Mouse (Mus musculus): ENCODE results near the gene Bloc1s6.

Gene Bloc1s6

DNA sequence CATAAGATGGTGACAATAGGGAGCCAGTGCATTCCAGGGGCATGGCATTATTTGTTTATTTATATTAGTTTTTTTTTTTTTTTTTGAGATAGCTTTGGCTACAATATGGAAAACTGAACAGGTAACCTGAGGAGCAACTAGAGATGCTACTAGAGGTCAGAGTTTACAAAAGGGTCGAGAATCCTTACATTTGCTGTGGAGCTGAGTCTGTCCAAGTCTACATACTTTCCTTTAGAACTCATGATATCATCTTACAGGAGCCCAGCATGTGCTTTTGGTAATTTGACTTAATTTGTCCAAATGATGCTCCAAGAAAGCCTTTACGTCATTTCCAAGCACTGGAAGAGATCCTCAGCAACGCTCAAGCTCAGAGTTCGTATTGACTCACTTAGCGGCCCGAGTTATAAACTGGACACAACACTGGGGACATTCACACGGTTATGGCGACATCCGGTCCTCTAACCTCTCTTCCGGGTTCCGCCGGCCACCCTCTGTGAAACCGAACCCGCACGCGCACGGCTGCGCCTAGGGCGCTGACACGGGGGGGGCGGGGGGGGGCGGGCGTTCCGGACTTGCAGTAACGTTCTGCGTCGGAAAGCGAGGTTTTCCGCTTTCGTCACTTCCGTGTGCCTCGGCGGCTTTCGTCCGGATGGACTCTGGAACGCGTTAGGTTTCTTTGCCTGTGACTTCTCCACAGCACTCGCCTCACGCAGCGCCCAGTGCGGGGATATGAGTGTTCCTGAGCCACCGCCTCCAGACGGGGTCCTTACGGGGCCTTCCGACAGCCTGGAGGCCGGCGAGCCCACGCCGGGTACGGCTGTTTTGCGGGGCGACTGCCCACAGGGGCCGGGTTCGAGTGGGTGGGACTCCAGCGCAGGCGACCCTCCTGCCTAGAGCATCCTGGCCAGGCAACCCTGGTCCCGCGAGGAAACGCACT lies at the start of gene Bloc1s6:
Gene Bloc1s6 (plus strand): TSS at position 610 of the 937 bp plus-strand sequence.
- peak; percentile 90 for DNase-seq (ENCODE audit: low spot score)

GRCm38 (mm10) chr2:122697526-122697925 lies 40.8 kb upstream of the Bloc1s6 start:
- DNase-seq (ENCODE audit: low spot score), result no peak

GRCm38 (mm10) chr2:122701012-122701411 lies 37.3 kb upstream of the Bloc1s6 start:
- no peak for DNase-seq (ENCODE audit: low spot score)

GRCm38 (mm10) chr2:122701871-122702180 lies 36.5 kb upstream of the Bloc1s6 start:
- no peak for DNase-seq (ENCODE audit: low spot score)

DNA sequence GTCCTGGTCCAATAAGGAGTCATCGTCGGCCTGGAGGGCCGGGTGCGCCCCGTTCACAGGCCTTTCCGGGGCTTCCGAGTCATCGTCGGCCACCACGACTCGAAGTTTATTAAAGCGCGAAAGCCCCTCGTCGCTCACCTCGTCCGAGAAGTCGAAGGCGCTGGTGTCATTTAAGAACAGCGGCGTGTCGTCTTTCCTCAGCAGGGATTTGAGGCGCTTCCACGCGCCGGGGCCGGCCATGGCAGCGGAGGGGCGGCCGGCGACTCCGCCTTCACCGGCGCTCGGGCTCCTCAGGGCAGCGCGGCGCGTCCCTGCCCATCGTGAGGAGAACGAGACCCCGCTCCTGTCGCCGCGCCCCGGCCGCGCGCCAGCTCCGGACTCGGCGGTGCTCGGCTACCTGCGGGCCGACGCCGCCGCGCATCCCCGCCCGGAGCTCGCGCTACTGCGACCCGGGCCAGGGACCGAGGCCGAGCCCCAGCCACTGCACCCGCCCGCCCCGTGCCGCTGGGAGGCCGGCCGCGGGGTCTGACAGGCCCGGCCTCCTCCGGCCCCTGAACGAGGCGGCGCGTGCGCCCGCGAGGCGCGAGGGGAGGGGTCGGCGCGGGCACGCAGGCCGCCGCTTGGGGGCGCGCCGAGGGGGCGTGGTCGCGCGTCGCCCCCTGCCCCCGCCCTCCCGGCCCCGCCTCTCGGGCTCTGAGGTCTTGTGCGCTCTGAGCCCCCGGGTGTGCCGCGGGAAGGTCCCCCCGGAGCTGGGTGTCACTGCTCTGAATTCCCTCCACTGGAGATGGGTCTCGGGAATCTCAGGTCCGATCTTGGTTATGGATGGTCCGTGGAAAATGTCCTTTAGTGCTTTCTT lies 35.9 kb upstream of the Bloc1s6 start, which contains the start of gene Slc30a4:
Gene Slc30a4 (minus strand): TSS at position 483 of the 856 bp plus-strand sequence.
- peak; percentile 90 for DNase-seq (ENCODE audit: low spot score)

DNA sequence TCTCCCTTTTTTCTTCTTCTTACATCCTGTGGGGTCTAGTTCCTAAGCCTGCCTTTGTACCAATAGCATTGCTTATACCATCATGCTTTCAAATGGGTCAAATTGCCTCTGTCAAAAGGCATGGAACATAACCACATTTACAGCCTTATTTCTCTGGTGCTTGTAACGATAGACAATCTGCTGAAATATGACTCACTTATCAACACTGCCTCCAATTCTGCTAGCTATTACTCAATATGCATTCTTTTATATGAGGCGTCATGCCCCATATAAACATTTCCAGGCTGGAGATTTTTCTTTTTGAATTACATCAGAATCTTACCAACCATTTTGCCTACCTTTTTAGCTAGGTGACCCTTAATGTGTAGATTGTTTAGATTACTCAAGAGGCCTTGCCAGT lies 33.7 kb upstream of the Bloc1s6 start:
- DNase-seq (ENCODE audit: low spot score), result no peak

GRCm38 (mm10) chr2:122708080-122708479 lies 30.2 kb upstream of the Bloc1s6 start:
- no peak for DNase-seq (ENCODE audit: low spot score)

DNA sequence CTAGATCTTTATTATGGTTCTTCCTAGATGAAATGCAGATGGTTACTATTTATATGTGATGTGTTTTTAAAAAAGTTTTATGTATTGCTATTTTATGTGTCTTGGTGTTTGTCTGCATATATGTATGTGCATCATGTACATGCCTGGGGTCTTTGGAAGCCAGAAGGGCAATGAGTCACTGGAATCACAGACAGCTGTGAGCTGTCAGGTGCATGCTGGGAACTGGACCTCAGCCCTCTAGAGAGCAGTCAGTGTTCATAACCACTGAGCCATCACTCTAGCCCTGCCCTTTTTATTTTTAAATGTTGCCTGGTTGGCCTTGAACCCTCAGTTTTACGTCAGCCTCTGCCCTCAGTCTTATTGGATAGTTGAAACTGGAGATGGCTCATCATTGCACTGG lies 29.1 kb upstream of the Bloc1s6 start:
- no peak for DNase-seq (ENCODE audit: low spot score)

DNA sequence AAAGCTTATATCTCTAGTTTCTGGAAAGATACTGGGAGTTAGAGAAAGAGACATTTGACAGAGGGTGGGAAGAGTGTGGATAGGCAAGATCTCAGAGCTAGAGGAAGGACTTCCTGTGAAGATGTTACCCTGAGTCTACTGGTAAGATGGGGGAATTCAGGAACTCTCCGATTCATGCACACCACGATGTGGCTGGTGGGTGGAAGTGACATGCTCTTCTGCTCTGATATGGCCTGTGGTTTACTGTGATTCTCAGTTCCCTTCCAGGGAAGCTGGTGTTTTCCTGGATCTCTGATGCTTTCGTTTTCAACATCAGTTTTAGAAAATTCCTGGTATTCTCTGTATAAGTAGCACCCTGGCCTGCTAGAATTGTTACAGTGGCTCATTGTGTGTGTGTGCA lies 26.4 kb upstream of the Bloc1s6 start:
- no peak for DNase-seq (ENCODE audit: low spot score)

DNA sequence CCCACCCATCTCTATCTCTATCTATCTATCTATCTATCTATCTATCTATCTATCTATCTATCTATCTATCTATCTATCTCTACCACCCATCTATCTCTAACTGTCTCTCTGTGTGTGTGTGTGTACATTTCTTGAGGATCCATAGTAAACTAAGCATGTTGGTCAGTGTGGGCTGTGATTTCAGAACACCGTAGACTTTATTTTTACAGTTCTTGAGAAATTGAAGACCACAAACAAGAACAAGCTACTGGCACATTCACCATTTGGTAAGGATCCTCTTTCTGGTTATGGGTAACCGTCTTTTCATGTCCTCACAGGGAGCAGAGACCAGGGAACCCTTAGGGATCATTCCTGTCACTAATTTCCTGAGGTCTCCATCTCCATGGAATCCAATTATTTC lies 25.5 kb upstream of the Bloc1s6 start:
- DNase-seq (ENCODE audit: low spot score), result no peak

DNA sequence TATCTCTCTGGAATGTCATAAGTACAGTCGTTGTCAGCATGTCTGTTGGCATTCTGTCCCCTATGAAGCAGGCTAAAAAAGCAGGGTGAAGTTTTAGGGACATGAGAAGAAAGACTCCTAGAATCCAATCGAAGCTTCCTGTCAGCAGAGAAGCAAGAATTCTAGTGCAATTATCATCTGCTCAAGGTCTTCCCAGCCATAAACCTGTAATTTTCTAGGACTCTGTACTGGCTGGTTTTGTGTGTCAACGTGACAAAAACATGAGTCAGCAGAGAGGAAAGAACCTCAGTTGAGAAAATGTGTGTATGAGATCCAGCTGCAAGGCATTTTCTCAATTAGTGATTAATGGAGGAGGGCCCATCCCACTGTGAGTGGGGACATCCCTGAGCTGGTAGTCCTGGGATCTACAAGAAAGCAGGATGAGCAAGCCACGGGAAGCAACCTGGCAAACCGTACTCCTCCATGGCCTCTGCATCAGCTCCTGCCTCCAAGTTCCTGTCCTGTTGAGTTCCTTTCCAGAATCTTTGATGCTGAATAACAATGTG lies 23.1 kb upstream of the Bloc1s6 start:
- DNase-seq (ENCODE audit: low spot score), result no peak

DNA sequence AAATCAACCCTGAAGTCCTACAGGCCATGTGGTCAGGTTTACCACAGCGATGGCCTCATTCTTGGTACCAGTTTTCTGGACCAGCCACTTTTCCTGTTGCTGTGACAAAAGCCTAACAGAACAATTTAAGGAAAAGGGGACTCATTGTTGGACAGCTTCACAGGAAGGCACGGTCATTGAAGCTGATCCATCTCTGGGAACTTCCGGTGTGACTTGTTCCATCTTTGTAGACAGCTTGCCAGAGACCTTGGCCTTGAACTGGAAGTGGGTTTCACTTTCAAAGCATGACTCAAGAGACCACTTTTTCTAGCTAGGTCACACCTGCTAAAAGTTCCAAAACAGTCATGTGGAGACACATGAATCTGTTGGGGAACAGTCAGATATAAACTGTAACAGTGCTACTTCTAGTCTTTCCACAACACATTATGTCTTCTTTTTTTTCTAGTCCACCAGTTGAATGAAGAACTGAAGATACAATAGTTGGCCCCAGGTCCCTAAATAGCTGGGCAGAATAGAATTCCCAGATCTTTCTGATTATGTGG lies 21.9 kb upstream of the Bloc1s6 start:
- DNase-seq (ENCODE audit: low spot score), result no peak

- DNase-seq (ENCODE audit: low spot score), result no peak
Measured at GRCm38 (mm10) chr2:122719232-122719631, 19.1 kb upstream of the Bloc1s6 start.

DNA sequence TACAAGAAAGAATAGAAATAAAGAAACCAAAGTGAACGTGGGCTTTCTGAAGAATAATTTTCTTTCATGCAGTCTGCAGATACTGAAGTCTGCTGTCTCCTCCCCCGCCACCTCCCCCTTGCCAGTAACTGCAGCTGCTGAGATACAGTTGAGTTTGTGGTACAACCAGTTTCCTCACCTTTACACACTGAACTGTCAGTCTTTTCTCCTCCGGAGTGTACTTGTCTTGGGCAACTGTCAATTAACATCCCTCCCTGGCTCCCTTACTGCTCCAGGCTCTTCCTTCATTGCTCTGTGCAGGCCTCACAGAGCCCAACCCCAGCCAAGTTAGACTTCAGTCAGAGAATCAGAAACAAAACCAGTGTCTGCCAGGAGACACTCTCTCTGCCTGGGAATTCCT lies 17.7 kb upstream of the Bloc1s6 start:
- DNase-seq (ENCODE audit: low spot score), result no peak

- peak; percentile 16 for DNase-seq (ENCODE audit: low spot score)
Measured at GRCm38 (mm10) chr2:122725604-122726003, 12.7 kb upstream of the Bloc1s6 start.

DNA sequence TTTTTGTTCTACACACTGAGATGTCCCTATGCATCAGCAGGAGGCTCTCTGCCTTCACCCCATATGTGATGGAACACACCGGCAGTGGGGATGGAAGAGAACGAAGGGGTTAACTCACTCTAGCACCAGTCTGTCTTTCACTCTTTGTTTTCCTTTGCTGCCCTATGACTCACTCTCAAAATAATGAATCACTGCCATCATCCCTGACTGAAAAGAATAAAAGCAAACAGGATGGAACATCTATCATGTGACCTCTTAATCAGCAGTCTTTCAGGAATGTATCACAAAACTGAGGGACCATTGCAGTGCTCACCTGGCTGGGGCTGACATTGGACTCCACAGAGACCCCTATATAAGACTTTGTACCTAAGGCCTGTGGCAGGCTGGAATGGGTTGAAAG lies 6.8 kb upstream of the Bloc1s6 start:
- DNase-seq (ENCODE audit: low spot score), result no peak

GRCm38 (mm10) chr2:122739023-122739422 lies 720 bp downstream of the Bloc1s6 start:
- no peak for DNase-seq (ENCODE audit: low spot score)

DNA sequence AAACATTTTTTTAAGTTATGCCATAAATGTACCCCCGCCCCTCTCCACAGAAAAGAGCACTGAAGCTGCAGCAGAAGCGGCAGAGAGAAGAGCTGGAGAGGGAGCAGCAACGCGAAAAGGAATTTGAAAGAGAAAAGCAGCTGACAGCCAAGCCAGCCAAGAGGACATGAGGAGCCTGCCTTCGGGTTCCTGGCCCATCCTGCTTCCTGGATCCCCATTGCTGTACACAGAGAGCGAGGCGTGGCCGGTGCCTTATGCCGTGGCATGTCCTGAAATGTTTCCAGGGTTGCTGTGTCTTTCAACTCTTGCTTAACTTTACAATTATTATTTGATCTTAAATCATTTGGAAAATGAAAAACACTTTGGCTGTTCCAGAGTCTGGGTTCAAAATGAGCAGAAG lies 8.2 kb downstream of the Bloc1s6 start:
- DNase-seq (ENCODE audit: low spot score), result no peak

DNA sequence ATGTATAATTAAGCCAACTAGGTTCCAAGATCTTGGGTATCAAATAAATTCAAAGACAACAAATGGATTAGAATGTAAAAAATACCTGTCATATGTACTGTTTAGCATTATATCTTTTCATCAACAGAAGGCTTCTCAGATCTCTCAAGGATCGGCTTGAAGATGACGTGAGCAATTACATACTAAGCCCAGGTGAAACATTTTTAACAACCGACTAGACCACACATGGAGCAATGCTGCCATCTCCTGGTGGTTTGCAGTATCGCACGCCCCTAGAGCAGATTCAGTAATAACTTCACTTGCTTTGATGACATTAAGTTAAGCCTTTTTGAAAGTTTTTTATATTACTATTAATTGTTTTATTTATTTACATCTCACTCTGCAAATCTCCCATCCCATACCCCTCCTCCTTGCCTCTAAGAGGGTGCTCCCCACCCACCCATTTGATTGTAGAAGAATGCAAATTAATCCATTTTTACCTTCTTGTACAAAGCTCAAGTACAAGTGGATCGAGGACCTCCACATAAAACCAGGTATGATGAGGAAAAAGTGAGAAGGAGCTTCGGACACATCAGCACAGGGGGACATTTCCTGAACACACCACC lies 15.5 kb downstream of the Bloc1s6 start:
- no peak for DNase-seq (ENCODE audit: low spot score)

GRCm38 (mm10) chr2:122759791-122760190 lies 21.5 kb downstream of the Bloc1s6 start:
- DNase-seq (ENCODE audit: low spot score), result no peak

GRCm38 (mm10) chr2:122762991-122763390 lies 24.7 kb downstream of the Bloc1s6 start:
- DNase-seq (ENCODE audit: low spot score), result no peak

DNA sequence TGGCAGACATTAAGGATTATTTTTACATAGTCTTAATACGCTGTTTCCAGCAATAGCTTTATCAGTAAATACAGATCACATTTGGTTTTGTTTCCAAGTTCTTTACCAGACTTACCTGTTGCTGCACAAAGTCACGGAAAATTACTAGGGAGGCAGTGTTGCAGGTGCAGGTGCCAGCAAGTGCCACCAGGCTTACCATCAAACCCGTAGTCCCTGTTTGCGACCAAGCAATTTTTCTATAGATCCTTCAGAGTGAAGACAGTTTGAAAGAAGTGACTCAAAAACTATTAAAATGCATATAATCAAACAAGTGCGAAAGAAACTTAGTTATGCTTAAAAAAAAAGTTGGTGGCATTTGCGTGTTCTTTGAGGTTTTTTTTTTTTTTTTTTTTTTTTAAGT lies 26.2 kb downstream of the Bloc1s6 start:
- no peak for DNase-seq (ENCODE audit: low spot score)

All from testis, postnatal 14 days (tissue).